ENCODE assay signal across 31 mouse cellular contexts in genomic region chr1:46077891-46078290, GRCm38 (mm10).
"Had no signal": no experiment of that assay in that cellular context is flagged by ENCODE, and none has a peak within 500 bp of the region (broad histone marks: within the 10 kb centered on the region; RNA-seq: fewer than 3 reads in every experiment).

No protein-coding gene starts in this region.

- H3K36me3 ChIP-seq: heart, embryonic 12.5 days; heart, embryonic 13.5 days; heart, embryonic 15.5 days; hindbrain, embryonic 10.5 days; hindbrain, embryonic 12.5 days; hindbrain, embryonic 13.5 days; hindbrain, embryonic 15.5 days; kidney, embryonic 15.5 days had no signal

- H3K9me3 ChIP-seq: heart, embryonic 12.5 days; heart, embryonic 13.5 days; heart, embryonic 15.5 days; hindbrain, embryonic 10.5 days; hindbrain, embryonic 12.5 days; hindbrain, embryonic 13.5 days; hindbrain, embryonic 15.5 days; kidney, embryonic 15.5 days had no signal

- DNase-seq: heart, postnatal 10 days; heart, postnatal 14 days; heart, postnatal 36 days; heart, postnatal 4 days; kidney, adult 11 months; kidney, adult 18-20 months; kidney, adult 8-10 months; kidney, postnatal 10 days; kidney, postnatal 14 days; kidney, postnatal 25 days; kidney, postnatal 4 days; layer of hippocampus, adult 9-11 months; layer of hippocampus, postnatal 36 days had no signal

- H3K9ac ChIP-seq: heart, embryonic 12.5 days; heart, embryonic 13.5 days; heart, embryonic 15.5 days; hindbrain, embryonic 12.5 days; hindbrain, embryonic 13.5 days; hindbrain, embryonic 14.5 days; hindbrain, embryonic 15.5 days; kidney, embryonic 15.5 days had no signal

- H3K27me3 ChIP-seq: heart, embryonic 12.5 days; heart, embryonic 13.5 days; heart, embryonic 15.5 days; hindbrain, embryonic 12.5 days; hindbrain, embryonic 13.5 days; hindbrain, embryonic 15.5 days; kidney, embryonic 15.5 days had no signal

- H3K4me3 ChIP-seq: heart, embryonic 12.5 days; heart, embryonic 13.5 days; heart, embryonic 15.5 days; hindbrain, embryonic 10.5 days; hindbrain, embryonic 12.5 days; hindbrain, embryonic 13.5 days; hindbrain, embryonic 15.5 days; kidney, embryonic 15.5 days; layer of hippocampus, adult 2 months; left cerebral cortex, adult 2 months had no signal

- H3K27ac ChIP-seq: heart, embryonic 13.5 days; heart, embryonic 15.5 days; hindbrain, embryonic 10.5 days; hindbrain, embryonic 12.5 days; hindbrain, embryonic 13.5 days; hindbrain, embryonic 14.5 days; hindbrain, embryonic 15.5 days; hindbrain, postnatal 0 days; kidney, embryonic 15.5 days; kidney, postnatal 0 days; layer of hippocampus, adult 2 months; left cerebral cortex, adult 2 months had no signal

- H3K4me2 ChIP-seq: heart, embryonic 11.5 days; heart, embryonic 12.5 days; heart, embryonic 13.5 days; heart, embryonic 15.5 days; hindbrain, embryonic 12.5 days; hindbrain, embryonic 13.5 days; hindbrain, embryonic 14.5 days; hindbrain, embryonic 15.5 days; kidney, embryonic 15.5 days had no signal

- ATAC-seq: hindbrain, embryonic 16.5 days; hindbrain, postnatal 0 days; inflammation-experienced regulatory T-cells, adult 6 months; intestine, embryonic 16.5 days; intestine, postnatal 0 days had no signal

- H3K4me1 ChIP-seq: heart, embryonic 12.5 days; heart, embryonic 13.5 days; heart, embryonic 15.5 days; hindbrain, embryonic 10.5 days; hindbrain, embryonic 12.5 days; hindbrain, embryonic 13.5 days; hindbrain, embryonic 15.5 days; kidney, embryonic 15.5 days had no signal
